Mouse (Mus musculus) CD4-positive naive resting alpha-beta T cell, adult 76 days (primary cell): ENCODE results near the gene Shisal2b. TPM values are rescaled to one million over a fixed set of nuclear protein-coding genes. Genes with fewer than 3 reads are reported as not detected.

Experiments used
- total RNA-seq: library from RNA; stranded (reverse); gene quantifications from one replicate; pipeline ENCODE4 v1.2.4, GENCODE M21; 2023

Shisal2b gene
- total RNA-seq = not detected

DNA sequence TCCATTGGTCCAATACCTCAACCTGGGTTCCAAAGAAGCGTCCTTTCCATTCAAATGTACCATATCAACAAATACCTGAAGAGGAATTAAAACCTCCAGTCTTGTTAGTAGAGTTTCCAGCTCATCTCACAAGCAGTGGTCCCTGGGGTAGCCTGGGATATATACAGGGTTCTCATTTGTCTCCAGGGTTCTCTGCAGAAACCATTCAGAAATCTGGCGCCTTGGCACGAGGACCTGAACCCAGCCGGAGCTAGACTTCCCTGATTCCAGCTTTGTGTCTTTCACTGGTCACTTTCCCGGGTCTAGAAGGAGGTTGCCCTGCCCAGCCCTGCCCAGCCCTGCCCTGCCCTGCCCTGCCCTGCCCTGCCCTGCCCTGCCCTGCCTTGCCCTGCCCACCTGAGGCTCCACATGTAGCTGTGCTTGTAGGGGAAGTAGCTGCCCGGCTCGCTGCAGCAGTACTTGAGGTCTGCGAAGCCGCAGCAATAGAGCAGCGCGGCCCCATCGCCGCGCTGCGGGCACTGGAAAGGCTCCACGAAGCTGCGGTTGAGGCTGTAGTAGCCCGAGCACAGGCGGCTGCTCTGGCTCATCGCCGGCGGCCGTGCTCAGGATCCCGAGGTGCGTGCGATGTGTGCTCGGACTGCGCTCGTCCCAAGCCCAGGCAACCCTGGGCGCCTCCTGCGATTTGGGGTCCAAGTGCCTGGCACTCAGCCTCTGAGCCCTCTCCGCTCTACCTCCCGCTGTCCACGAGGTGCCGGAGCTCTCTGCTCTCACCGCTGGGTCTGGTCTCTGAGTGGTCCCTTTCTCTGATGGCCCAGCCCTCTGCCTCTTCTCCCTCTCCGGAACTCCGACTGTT lies at the start of gene Shisal2b:
Shisal2b (minus strand) TSS at position 767 of the 853 bp plus-strand sequence.

DNA sequence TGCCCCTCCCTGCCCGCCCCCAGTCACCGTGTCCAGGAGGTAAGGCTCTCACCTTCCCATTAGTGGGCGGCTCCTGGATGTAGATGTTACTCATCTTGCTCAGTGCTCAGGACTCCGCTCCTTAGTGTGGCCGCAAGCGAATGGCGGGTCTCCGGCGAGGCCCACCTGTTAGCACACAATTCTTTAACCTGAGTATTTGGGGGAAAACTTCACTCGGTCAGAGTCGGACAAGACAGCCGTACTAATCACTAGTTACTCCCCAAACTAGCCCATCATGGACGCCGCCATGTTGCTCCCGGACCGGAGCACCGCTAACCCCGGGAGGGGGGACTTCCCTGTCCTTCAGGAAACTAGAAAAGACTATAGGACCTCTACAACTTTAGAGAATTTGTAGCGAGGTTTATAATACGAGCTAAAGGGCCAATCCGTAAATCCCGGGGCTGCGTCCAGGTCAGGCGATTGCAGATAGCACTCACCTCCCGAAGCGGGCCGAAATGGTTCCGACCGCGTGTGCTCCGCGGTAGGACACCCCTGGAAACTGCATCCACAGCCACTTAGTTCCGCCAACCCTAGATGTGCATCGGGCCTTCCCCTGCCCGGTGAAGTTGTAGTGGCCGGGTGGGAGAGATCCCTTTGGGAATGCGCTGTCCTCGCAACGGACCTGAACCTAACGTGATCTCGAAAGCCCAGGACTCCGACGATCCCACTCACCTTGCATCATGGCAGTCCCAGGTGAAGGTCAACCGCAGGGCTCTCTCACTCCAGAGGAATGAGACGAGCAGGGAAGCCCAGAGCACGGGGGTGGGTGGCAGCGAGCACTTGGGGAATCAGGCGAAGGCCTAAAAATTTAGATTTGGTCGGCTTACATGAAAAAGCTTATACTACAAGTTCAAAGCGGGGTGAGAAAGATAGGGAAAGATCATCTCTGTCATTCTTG lies 46.8 kb downstream of the Shisal2b start, which contains the start of gene Cwc27:
Cwc27 (minus strand) TSS at position 508 of the 937 bp plus-strand sequence.

Other genes with a start within 250 kb of the Shisal2b start
- 7.5 TPM for gene Srek1ip1, start 71.4 kb downstream of the Shisal2b start, total RNA-seq
- 29.5 TPM for gene Cwc27, start 46.8 kb downstream of the Shisal2b start, total RNA-seq
- gene Rgs7bp, start 191.0 kb upstream of the Shisal2b start, total RNA-seq = not detected
- not detected for gene 4933425L06Rik, start 218.2 kb upstream of the Shisal2b start, total RNA-seq